Mouse (Mus musculus) c-Kit-positive CD71-positive TER-119-negative erythroid progenitor cells, embryonic 14.5 days (primary cell): ENCODE results near the gene Rnasel.
A peak's percentile ranks its signal among the peaks of the same experiment; 100 is the strongest.
"Not testable (repeated sequence)": the region's sequence is repeated elsewhere in the genome, so short reads cannot be mapped to it uniquely, and the experiment has no call there.

Experiments
- DNase-seq: peaks from one replicate; pipeline ENCODE4 v3.0.0-alpha.2; 2013; ENCODE audit warnings: low read depth

Rnasel gene

DNA sequence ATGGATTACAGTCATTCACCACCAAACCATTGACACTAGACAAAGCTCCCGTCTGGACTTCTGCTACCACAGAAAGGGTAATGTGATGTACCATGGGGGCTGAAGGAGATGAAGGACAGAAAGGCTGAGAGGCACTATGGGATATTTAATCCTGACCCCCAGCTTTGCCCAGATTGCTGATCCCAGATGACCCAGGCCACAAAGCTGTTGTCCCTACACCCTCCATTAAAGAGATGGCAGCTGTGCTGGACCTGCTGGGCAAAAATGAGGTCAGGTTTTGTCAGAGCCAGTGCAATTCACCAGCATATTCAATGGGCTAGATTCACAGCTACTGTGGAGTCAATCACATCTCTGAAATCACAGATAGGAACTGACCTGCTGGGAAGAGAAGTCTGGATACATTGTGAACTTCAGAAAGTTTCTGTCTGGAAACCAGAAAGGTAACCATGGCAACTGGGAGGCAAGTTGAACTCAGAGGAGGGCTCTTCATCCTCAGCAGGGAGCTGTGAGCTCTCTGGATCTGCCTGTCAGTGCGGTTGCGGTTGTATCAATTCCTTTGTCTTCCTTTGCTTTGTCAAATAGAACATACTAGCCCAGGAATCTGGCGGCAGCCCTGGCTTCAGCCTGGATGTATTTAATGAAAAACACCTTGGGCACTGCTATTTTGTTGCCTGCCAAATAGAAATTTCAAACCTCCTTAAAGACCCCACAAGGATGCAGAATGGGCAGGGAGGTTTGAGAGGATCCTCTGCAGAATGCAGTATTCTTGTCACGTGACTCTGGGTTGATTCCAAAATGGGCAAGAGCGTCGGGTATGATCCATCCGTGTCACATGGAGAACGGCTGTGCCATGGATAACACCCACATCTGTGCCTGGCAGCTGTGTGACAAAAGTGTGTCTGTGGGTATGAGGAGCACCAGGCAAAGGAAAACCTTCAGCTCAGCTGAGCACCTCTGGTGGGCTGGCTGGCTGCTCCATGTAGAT, 11.8 kb upstream of the Rnasel start:
- no peak for DNase-seq

DNA sequence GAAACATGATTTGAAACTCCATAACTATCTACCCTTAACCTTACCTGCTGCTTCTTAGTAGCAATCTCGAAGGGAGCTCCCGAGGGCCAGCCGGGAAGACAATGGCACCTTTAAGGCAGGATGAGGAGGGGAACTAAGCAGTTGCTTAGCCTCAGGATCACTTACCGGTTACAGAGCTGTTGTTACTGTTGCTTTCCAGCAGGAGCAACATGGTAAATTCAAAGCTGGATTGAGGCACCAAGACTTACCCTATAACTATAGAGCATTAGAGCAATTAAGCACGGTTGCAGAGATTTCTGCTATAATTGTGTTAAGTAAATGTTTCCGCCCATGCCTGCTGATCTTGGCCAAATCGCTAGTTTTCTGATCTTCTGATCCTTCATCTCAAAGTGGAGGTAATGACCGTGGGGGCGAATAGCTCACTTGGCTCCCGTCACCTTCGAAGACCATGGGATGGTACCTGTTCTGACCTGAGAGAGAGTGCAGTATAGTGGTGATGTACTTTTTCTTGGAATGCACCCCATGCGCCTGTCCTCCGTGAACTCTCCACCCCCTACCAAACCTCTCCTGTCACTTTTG, 9.7 kb upstream of the Rnasel start:
- no peak for DNase-seq

DNA sequence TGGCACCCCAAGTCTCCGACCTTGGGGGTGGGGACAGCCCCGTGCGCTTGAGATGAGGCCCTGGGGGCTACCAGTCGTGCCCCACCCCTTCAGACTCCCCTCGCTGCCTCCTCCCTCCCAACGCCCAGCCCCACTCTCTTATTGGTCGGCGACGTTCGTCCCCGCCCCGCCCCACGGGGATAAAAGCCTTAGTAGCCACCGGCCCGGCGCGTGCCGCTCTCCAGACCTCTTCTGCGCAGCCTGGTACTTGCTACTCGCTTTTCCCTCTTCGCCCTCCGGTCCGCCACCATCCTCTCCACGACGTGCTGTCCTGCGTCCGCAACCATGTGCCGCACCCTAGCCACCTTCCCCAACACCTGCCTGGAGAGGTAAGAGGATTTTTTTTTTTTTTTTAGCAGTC, 9.1 kb upstream of the Rnasel start, which contains the start of gene Rgs16:
Gene Rgs16 (plus strand): TSS at position 205 of the 400 bp plus-strand sequence.
- no peak for DNase-seq

DNA sequence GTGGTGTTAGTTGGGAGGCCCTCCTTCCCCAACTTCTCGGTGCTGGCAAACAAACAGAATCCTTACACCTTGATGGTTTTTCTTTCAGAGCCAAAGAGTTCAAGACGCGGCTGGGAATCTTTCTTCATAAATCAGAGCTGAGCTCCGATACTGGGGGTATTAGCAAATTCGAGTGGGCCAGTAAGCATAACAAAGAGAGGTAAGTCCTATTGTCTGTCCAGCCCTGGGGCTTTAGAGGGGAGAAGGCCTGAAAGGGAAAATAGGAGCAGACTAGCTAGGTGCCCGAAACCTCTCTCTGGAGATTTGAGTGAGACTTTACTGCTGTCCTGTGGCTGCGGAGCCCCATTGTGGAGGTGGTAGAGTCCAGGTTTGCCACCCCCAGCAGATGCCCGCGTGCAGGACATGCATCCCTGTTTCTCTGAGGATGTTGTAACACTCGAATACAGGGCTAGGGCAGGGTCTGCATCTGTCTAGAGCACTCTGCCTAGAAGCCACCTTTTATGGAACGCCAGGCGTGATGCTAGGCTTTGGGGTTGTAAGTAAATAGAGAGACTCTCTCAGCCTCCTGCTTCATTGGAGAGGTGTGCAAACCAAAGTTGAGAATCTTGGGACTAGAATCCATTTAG, 8.3 kb upstream of the Rnasel start:
- no peak for DNase-seq

DNA sequence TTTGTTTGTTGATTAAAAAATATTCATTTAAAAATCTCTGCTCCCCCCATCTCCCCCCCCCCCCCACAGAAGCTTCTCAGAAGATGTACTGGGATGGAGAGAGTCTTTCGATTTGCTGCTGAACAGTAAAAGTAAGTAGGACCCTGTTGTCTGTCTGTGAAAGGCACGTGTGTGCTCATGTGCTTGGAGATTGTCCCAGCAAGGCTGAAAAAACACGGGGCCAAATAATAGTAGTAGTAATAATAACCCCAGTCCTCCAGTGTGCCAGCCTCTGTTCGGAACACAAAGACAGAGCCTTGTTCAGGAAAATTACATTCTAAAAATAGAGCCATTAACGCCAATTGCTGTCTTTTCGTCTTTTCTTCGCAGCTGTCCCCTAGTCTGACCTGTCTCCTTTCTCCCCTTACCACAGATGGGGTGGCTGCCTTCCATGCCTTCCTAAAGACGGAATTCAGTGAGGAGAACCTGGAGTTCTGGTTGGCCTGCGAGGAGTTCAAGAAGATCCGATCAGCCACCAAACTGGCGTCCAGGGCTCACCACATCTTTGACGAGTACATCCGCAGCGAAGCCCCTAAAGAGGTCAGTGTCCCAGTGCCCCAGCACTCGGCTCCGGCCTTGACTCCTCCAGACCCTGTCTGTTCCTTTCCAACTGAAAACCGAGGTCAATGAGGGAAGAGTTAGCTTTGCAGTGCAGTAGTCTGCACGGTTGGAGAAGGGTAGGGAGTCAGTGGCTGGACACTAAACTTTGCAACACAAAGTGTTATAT, 7.5 kb upstream of the Rnasel start:
- DNase-seq = no peak

GRCm38 (mm10) chr1:153742374-153743155, 6.7 kb upstream of the Rnasel start:
- DNase-seq = peak; percentile 46

DNA sequence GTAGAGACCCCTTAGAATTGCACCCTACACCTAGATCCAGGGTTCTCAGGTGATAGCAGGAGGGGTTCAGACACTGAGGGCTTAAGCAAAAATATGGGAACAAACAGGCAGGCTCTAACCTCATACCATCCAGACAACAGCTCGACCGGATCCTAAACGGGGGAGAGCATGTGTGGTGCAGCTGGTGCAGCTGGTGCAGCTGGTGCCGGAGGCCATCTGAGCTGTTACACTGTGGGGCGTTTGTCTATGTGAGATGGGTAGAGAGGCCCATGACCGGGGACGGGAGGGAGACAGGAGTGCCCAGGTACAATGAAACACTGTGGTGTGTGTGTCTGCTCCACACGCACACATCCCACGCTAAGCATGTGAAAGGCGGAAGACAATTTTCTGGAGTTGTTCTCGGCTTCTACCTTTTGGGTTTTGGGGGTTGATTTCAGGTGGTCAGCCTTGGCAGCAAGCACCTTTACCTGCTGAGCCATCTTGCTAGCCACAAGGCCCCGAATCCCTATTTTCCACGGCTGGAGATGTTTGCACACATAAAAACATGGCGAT, 3.0 kb upstream of the Rnasel start:
- no peak for DNase-seq

- DNase-seq = peak; percentile 58
Observed at GRCm38 (mm10) chr1:153746728-153747127, 2.5 kb upstream of the Rnasel start.

- DNase-seq = no peak
Observed at GRCm38 (mm10) chr1:153747861-153748530, 1.2 kb upstream of the Rnasel start.

- DNase-seq = peak; percentile 59
Observed at GRCm38 (mm10) chr1:153748549-153748948, 677 bp upstream of the Rnasel start.

- DNase-seq = peak; percentile 78
Observed at GRCm38 (mm10) chr1:153750054-153750453, 828 bp downstream of the Rnasel start.

DNA sequence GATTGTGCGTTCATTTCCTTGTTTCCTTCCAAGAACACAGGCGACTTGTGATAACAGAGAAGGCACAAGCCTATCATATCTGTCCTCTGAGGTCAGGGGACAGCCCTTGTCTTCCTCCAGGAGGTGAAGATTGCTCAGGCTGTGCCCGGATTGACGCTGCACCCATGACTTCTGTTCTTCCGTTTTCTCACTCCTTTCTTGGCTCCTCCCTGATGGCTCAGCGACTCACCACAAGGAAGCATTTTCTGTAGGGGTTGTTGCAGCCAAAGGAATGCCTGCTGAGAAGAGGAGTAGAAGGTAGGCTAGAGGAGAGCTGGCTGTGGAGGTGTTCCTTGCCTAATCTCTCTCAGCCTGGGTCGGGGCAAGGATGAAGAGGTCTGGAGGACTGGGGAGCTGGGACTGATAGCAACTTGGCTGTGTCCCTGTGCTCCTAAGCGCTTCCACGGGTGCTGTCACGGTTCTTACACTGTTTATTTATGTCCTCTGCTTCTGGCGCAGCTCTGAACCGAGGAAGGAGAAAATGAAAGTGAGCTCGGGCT, 2.6 kb downstream of the Rnasel start:
- DNase-seq = peak; percentile 51

- DNase-seq = no peak
Observed at GRCm38 (mm10) chr1:153752521-153752920, 3.3 kb downstream of the Rnasel start.

GRCm38 (mm10) chr1:153753725-153754464, 4.7 kb downstream of the Rnasel start:
- no peak for DNase-seq

DNA sequence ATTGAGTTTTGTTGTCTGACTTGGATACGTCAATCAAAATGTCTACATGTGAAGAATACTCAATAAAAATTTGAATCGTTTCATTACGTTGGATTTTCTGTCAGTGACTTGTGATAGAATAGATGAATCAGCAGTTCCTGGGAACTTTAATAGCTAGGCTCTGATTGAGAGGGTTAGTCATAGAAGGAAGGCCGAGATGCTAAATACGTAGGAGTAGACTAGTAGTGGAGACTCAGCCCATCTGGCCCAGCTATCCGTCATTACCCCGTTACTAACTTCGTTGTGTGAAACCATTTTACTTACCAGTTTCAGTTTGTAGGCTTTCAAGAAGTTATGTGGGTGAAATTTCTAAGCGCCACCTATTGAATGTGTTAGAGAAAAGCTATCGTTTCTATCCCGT, 14.9 kb downstream of the Rnasel start:
- no peak for DNase-seq

GRCm38 (mm10) chr1:153766298-153766697, 17.1 kb downstream of the Rnasel start:
- DNase-seq = no peak

DNA sequence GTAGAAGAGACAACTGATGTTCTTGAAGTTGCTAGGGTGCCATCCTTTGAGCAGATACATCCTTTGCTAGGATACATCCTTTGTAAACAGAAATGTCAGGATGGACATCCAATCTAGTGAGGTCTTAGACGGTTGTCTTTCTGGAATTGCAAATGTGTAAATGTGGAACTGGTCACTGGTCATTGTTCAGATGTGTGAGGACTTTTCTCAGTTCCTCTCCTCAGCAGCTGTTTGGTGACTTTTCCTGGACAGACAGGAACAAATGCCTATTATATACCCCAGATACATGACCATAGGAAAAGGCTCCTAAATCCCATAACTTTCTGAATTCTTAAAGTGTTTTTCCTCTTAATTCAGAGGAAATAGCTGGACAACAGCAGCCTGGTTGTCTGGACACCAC, 18.1 kb downstream of the Rnasel start:
- no peak for DNase-seq

- DNase-seq = no peak
Observed at GRCm38 (mm10) chr1:153768465-153768864, 19.2 kb downstream of the Rnasel start.

DNA sequence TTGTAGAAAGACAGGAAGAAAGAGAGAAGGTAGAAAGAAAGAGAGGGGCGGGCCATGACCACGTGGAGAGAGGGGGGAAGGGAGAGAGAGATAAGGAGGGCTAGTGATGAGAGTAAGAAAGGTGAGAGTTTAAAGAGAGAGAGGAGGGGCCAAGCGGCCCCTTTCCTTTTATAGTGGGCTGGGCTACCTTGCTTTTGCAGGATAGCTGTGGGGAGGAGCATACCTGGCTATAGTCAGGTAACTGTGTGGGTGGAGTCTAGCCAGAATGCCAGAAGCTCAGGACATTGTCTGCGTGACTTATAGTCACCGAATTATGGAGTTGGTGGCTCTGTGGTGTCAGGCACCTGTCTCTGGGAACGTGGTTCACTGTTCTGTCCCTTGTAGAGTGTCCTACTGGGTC, 20.3 kb downstream of the Rnasel start:
- not testable (repeated sequence) for DNase-seq
